Mouse (Mus musculus): ENCODE results near the gene Acvr2b.

Gene Acvr2b

DNA sequence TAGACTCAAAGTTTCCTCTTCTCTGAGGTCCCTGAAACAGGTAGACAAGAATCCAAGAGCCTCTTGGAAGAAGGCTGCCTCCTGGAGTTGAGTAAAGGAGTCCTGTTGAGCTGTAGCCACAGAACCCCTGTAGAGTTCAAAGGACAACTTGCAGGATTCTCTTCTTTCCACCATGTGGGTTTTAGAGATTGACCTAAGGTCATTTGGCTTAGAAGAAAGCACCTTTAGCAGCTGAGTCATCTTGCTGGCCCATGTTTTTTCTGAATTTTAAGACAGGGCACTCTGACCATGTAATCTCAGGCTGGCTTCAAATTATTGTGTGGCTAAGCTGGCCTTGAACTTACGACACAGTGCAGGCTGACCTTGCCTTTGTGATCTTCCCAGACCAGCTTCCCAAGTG lies 71.1 kb downstream of the Acvr2b start:
- in situ Hi-C loops (cut with MboI, MseI) = no loop called here

GRCm38 (mm10) chr9:119473608-119474164 lies 71.8 kb downstream of the Acvr2b start:
- in situ Hi-C loops (cut with MboI, MseI) = no loop called here

DNA sequence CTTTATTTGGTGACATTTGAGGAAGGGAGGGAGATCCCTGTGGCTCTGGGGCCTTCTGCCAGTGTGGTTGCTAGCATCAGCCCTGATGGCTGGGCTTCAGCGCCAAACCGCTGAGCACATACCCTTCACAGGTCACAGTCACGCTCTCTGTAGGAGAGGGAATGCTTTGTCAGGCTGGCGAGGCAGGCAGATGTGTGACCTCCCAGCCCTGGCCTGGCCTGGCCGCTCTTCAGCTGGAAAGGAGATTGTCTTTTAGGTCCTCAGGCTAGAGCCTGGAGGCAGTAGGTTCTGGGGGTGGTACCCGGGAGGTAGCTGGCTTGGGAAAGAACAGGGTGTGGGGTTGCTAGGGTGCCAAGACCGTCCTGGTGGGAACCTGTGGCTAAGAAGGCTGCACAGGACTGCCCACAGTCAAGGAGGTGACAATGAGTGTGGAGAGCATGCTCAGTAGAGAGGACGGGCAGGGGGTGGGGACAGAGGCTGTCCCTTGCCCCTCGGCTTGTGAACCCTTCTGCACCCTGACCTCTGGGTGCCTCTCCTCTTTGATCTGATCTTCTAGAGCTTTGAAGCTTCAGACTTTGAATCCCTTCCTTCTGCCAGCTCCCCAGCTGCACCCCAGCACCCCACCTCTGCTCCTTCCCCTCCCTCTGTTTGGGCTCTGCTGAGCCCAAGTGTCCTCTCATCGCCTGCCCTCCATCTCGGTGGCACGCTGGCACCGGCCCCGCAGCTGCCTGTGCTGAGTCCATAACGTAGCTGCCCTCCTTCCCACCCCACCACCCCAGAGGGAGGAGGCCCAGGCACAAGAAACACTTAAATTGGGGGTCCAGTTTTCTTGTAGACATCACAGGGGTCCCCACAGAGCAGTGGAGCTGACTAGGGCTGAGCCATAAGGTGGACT lies 73.0 kb downstream of the Acvr2b start:
- in situ Hi-C loops (cut with MboI, MseI) = no loop called here

DNA sequence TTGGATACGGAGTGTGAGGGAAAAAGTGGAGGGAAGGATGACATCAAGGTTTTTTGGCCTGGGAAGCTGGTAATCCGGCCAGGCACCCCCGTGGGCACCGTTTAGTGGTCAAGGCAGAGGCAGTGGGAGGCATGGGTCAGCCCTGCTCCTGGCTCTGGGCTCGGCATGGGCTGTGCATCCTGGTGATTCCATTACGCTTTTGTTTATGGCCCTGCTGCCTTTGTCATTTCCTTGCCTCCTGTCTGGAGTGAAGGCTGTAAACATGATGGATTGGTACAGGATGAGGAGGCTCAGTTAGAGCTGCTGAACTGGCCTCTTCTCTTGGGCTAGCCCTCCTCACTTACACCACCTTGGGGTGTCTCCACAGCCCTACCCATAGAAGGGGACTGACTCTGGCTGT lies 75.8 kb downstream of the Acvr2b start:
- in situ Hi-C loops (cut with MboI, MseI) = no loop called here

GRCm38 (mm10) chr9:119478345-119478744 lies 76.4 kb downstream of the Acvr2b start:
- in situ Hi-C loops (cut with MboI, MseI) = no loop called here

- in situ Hi-C loops (cut with MboI, MseI) = no loop called here
Observed at GRCm38 (mm10) chr9:119479297-119479696, 77.4 kb downstream of the Acvr2b start.

DNA sequence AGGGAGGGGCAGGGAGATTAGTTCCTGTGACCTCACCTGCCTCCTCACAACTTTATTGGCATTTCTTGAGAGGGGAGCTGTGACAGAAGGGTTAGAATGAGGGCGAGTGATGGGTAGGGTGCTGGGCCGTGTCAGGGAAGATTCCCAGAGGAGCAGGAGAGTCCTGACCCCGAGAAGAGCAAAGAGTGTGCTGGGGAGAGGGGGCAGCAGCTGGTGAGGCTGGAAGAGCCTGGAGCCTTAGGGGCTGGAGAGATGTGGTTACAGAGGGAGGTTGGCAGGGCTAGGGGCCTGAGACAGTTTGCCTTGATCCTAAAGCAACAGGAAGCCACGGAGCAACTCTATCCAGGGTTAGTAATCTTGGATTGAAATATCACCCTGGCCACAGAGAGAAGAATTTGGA lies 79.7 kb downstream of the Acvr2b start:
- in situ Hi-C loops (cut with MboI, MseI) = no loop called here

- in situ Hi-C loops (cut with MboI, MseI) = no loop called here
Observed at GRCm38 (mm10) chr9:119483554-119484353, 81.8 kb downstream of the Acvr2b start.

- in situ Hi-C loops (cut with MboI, MseI) = no loop called here
Observed at GRCm38 (mm10) chr9:119484420-119484819, 82.5 kb downstream of the Acvr2b start.
